Mouse (Mus musculus): ENCODE data around the gene Dvl1.

DNA sequence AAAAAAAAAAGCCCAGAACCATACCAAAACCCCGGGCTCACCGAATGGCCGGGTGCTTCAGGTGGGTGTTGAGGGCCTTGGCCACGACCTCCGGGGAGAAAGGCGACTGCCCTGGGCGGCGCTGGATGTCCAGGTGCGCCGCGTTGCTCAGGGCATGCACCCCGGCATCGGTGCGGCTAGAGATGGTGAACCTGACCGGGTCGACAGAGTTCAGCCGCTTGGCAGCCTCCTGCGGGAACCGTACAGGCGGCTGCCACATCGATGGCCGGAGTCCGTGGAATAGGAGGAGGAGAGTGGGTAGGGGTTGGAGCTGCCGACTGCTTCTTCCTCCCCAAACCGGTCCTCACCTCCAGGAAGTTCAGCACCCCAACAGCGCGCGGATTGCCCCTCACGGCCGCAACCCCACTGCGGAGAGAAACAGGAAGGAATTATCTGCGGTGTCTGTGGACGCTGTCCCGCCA is 43.8 kb downstream of the Dvl1 start:
- TF ChIP-seq POLR2A (IDR thresholded peaks at IDR 0.05; ENCODE audit: low read depth, low read length) (no peak), CTCF (IDR thresholded peaks at IDR 0.05; ENCODE audit: borderline replicate concordance, insufficient read depth, low read length) (no peak)
